14 mouse cellular contexts compared by ENCODE assay signal in genomic region chr15:32328370-32329004, GRCm38 (mm10).
DNase-seq lines count a peak whose midpoint lies in the region; ATAC-seq and TF ChIP-seq lines count a peak whose summit lies in the region.
"Had no signal": no experiment of that assay in that cellular context is flagged by ENCODE, and none has a peak within 500 bp of the region (broad histone marks: within the 10 kb centered on the region; RNA-seq: fewer than 3 reads in every experiment).

No protein-coding gene starts in this region.

- H3K9me3 ChIP-seq in midbrain, embryonic 12.5 days, result no peaks in the 10 kb centered on the region
- no peaks in the 10 kb centered on the region for H3K9me3 ChIP-seq in midbrain, embryonic 11.5 days (ENCODE audit: control insufficient read depth, low read length)
- H3K9me3 ChIP-seq in embryonic facial prominence, embryonic 15.5 days (replicated peaks), result no peaks in the 10 kb centered on the region
- H3K9me3 ChIP-seq: heart, embryonic 12.5 days; hindbrain, embryonic 15.5 days; limb, embryonic 13.5 days had no signal

- no peak for TF ChIP-seq POLR2A in brain, embryonic 14.5 days (IDR thresholded peaks at IDR 0.05; ENCODE audit: borderline replicate concordance, extremely low read depth, insufficient read depth, insufficient read length, poor library complexity, severe bottlenecking)

- WGBS in midbrain, embryonic 12.5 days, result 64% methylated on average over 4 of the region's 4 CpGs
- WGBS in midbrain, embryonic 11.5 days, result 60% methylated on average over 4 of the region's 4 CpGs
- WGBS in embryonic facial prominence, embryonic 15.5 days, result 46% methylated on average over 4 of the region's 4 CpGs

- no peaks in the 10 kb centered on the region for H3K27me3 ChIP-seq in midbrain, embryonic 12.5 days
- H3K27me3 ChIP-seq in midbrain, embryonic 11.5 days (ENCODE audit: control insufficient read depth, insufficient read depth, low read length), result no peaks in the 10 kb centered on the region
- H3K27me3 ChIP-seq in embryonic facial prominence, embryonic 15.5 days, result no peaks in the 10 kb centered on the region
- H3K27me3 ChIP-seq: heart, embryonic 12.5 days; hindbrain, embryonic 15.5 days; limb, embryonic 13.5 days had no signal

- H3K27ac ChIP-seq in midbrain, embryonic 12.5 days (replicated peaks), result peak overlapping the region; percentile 39; the same call in 1 of the 2 replicates
- H3K27ac ChIP-seq in midbrain, embryonic 11.5 days (ENCODE audit: low read depth, low read length), result no peak overlapping the region
- no peak overlapping the region for H3K27ac ChIP-seq in embryonic facial prominence, embryonic 15.5 days (replicated peaks)
- H3K27ac ChIP-seq: hindbrain, embryonic 15.5 days; limb, embryonic 13.5 days had no signal

- peaks cover 25% of the 10 kb centered on the region for H3K4me1 ChIP-seq in midbrain, embryonic 12.5 days
- H3K4me1 ChIP-seq in midbrain, embryonic 11.5 days (ENCODE audit: control insufficient read depth, insufficient read depth, low read length), result no peaks in the 10 kb centered on the region; the same call in 1 of the 2 replicates
- H3K4me1 ChIP-seq in embryonic facial prominence, embryonic 15.5 days, result peaks cover 30% of the 10 kb centered on the region

- ATAC-seq in midbrain, embryonic 12.5 days (ENCODE audit: low FRiP score, low read depth), result no peak
- no peak for ATAC-seq in midbrain, embryonic 11.5 days (ENCODE audit: low FRiP score)
- ATAC-seq in embryonic facial prominence, embryonic 15.5 days (ENCODE audit: insufficient number of reproducible peaks, low FRiP score, low TSS enrichment, low read depth), result peak; percentile 51; the same call in 1 of the 2 replicates
- peak; percentile 78 for ATAC-seq in megakaryocyte progenitor cell, adult 5-6 weeks (replicated peaks; ENCODE audit: poor library complexity)

- H3K36me3 ChIP-seq in midbrain, embryonic 12.5 days, result no peaks in the 10 kb centered on the region
- no peaks in the 10 kb centered on the region for H3K36me3 ChIP-seq in midbrain, embryonic 11.5 days (ENCODE audit: control insufficient read depth, insufficient read depth, low read length)
- no peaks in the 10 kb centered on the region for H3K36me3 ChIP-seq in embryonic facial prominence, embryonic 15.5 days
- H3K36me3 ChIP-seq: heart, embryonic 12.5 days; hindbrain, embryonic 15.5 days; limb, embryonic 13.5 days had no signal

- H3K4me3 ChIP-seq in midbrain, embryonic 12.5 days, result no peak overlapping the region
- no peak overlapping the region for H3K4me3 ChIP-seq in midbrain, embryonic 11.5 days (ENCODE audit: low read depth, low read length)
- no peak overlapping the region for H3K4me3 ChIP-seq in embryonic facial prominence, embryonic 15.5 days (replicated peaks)
- H3K4me3 ChIP-seq: heart, embryonic 12.5 days; hindbrain, embryonic 15.5 days; limb, embryonic 13.5 days had no signal

- no peak for TF ChIP-seq CTCF in brain, embryonic 14.5 days (IDR thresholded peaks at IDR 0.05; ENCODE audit: borderline replicate concordance, extremely low read depth, insufficient read depth, insufficient read length)

- no peak overlapping the region for H3K4me2 ChIP-seq in midbrain, embryonic 12.5 days (replicated peaks)
- no peak overlapping the region for H3K4me2 ChIP-seq in midbrain, embryonic 11.5 days
- H3K4me2 ChIP-seq in embryonic facial prominence, embryonic 15.5 days (replicated peaks), result no peak overlapping the region
- H3K4me2 ChIP-seq: heart, embryonic 12.5 days; hindbrain, embryonic 15.5 days; limb, embryonic 13.5 days had no signal

- H3K9ac ChIP-seq in midbrain, embryonic 12.5 days (replicated peaks), result no peak overlapping the region
- no peak overlapping the region for H3K9ac ChIP-seq in midbrain, embryonic 11.5 days (ENCODE audit: low read length)
- no peak overlapping the region for H3K9ac ChIP-seq in embryonic facial prominence, embryonic 15.5 days
- H3K9ac ChIP-seq: heart, embryonic 12.5 days; hindbrain, embryonic 15.5 days; limb, embryonic 13.5 days had no signal

- no peak for DNase-seq in midbrain, embryonic 11.5 days (ENCODE audit: low spot score, missing footprints)
- DNase-seq in brain, embryonic 14.5 days (ENCODE audit: low read depth), result peak; percentile 35
- DNase-seq in frontal cortex, postnatal 36 days (ENCODE audit: low spot score in 2 of 2), result no peak
- DNase-seq in left cerebral cortex, adult 18-20 months (ENCODE audit: low spot score in 2 of 2), result no peak
- no peak for DNase-seq in frontal cortex, postnatal 14 days (ENCODE audit: low spot score in 2 of 2)
- DNase-seq: cerebellum, adult 2 months; kidney, adult 18-20 months; lung, adult 2 months had no signal

Comparison
In these comparisons a context has a peak if more than half of its experiments do, and no peak if none do; other contexts are left out.
1. ATAC-seq: peak in embryonic facial prominence, embryonic 15.5 days (single experiment) and megakaryocyte progenitor cell, adult 5-6 weeks (single experiment); none in midbrain, embryonic 12.5 days (single experiment) and midbrain, embryonic 11.5 days (single experiment).